Mouse (Mus musculus): Measurements from ENCODE around the gene Slc51a.

The Slc51a gene

DNA sequence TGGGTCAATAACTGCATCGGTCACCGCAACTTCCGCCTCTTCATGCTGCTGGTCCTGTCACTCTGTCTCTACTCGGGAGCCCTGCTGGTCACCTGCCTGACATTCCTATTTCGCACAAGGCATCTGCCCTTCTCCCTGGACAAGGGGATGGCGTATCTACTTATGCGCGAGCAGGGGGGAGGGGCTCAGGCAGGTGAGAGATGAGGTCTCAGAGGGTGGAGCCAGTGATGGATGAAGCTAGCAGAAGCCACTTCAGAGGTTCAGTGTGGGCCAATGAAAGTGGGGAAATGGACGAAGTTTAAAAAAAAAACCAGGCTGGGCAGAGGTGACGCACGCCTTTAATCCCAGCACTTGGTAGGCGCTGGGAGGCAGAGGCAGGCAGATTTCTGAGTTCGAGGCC, 11.3 kb upstream of the Slc51a start:
- ChIA-PET CTCF (interaction anchor here (0.6 to 1.9 kb wide), 41 partner anchors 10 to 383 kb away, joined by 3 to 14 read pairs (median 4); partner anchors contain the start of genes Slc51a (in 1 of the 4) and Tfrc (in 1 of the 4)), POLR2A (interaction anchor here (0.5 to 3.0 kb wide), 30 partner anchors 10 to 686 kb away, joined by 3 to 14 read pairs (median 4); partner anchors contain the start of genes Slc51a (in 3 of the 4), Tfrc (in 3 of the 4), Osbpl11 (in 1 of the 4) and Senp5 (in 1 of the 4))

DNA sequence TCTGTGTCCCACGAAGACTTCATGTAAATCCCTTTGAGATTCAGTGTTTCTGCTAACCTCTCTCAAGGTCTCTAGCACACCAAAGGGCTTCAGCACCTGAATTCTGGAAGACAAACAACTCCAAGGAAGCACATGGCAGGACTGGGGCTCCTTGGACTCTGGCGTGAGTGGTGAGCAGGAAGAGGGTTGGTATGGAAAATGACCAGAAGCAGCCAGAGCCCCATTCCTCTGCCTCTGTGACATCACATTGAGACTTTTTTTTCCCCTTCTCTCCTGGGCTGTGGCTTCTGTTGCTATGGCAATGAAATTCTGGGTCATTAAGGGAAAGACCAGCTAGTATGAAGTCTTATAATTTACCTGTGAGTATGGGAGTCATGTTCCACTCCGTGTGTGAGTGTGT, 8.3 kb upstream of the Slc51a start, which contains the start of gene Zdhhc19:
TSS of gene Zdhhc19 (plus strand) at position 301 of the 400 bp plus-strand sequence.
- POLR2A ChIA-PET, result interaction anchor here in 2 of 4 experiments (0.6 to 2.3 kb wide), 5 partner anchors 11 to 616 kb away, joined by 4 to 10 read pairs (median 4); no protein-coding TSS in a partner anchor
- CTCF ChIA-PET, result no interaction called here

GRCm38 (mm10) chr16:32494371-32494770, 6.7 kb upstream of the Slc51a start:
- CTCF ChIA-PET, result interaction anchor here in 1 of 4 experiments (1.4 kb wide), 1 partner anchor 9 kb away, joined by 3 read pairs; no protein-coding TSS in a partner anchor
- POLR2A ChIA-PET, result interaction anchor here in 1 of 4 experiments (0.9 kb wide), 1 partner anchor 162 kb away, joined by 3 read pairs; no protein-coding TSS in a partner anchor

DNA sequence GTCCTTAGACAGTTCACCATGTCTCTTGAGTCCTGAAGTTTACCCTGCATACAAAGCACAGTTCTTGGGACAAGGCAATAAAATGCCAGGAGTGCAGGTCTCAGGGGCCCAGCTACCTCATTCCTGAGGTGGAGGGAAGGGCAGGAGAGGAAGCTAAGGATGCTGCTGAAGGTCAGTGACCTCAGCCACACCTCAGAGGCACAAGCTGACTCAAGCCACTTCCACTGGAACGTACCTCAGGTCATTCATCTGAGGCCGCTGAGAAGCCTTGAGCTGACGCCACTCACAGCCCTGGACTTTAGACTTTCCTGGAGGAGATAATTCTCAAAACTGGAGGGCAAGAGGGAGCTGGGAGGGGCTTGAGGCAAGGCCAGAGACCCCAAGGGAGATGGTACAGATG, 1.3 kb upstream of the Slc51a start:
- CTCF ChIA-PET, result interaction anchor here in 1 of 4 experiments (1.1 kb wide), 1 partner anchor 193 kb away, joined by 3 read pairs; no protein-coding TSS in a partner anchor
- POLR2A ChIA-PET, result interaction anchor here in 2 of 4 experiments (0.6 to 1.0 kb wide), 4 partner anchors 19 to 209 kb away, joined by 3 to 7 read pairs (median 3); no protein-coding TSS in a partner anchor

DNA sequence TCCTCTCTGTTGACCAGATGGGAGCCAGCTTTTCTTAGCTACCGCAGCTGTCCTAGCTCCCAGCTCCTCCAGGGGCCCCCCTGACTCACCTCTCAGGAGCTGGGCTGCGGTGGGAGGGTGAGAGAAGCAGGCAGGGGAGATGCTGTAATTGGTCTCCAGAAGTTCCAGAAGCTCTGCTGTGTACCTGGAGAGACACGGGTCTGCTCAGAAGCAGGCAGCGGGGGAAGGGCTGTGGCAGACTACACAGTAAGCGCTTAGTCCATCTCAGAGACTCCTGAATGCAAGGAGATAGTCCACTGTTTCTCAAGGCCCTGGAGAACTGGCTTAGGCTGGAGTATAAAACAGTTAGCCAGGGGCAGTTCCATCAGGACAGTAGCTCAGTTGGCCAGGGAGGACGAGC, 1.6 kb downstream of the Slc51a start:
- ChIA-PET CTCF (interaction anchor here in 1 of 4 experiments (1.6 kb wide), 1 partner anchor 14 kb away, joined by 4 read pairs; no protein-coding TSS in a partner anchor), POLR2A (interaction anchor here in 2 of 4 experiments (1.1 to 2.8 kb wide), 6 partner anchors 11 to 123 kb away, joined by 4 to 10 read pairs (median 10); partner anchors contain the start of genes Tfrc (in 1 of the 2) and Zdhhc19 (in 1 of the 2))

GRCm38 (mm10) chr16:32485209-32485608, 2.5 kb downstream of the Slc51a start:
- CTCF ChIA-PET, result interaction anchor here in 2 of 4 experiments (1.1 to 1.5 kb wide), 3 partner anchors 9 to 15 kb away, joined by 3 to 14 read pairs (median 3); no protein-coding TSS in a partner anchor

DNA sequence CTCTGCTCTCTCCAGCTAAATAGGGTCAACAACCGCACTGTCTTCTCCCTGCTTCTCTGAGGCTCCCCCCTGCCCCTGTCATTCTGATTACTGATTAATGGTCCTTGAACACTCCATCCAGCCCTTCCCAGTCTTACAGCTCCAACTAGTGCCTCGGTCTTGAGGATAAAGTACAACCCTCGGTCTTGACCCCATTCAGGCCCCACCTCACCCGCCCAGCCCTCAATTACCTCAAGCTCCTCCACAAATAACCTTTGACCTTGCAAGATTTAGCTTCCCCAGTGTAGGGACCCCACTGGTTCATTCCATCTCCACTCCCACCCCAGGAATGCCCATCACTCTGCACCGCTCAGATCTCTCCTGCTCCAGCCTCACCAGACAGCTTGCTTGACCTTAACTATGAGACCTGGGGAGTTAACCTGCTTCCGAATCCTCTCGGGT, 3.2 kb downstream of the Slc51a start:
- CTCF ChIA-PET, result interaction anchor here in 3 of 4 experiments (0.6 to 1.5 kb wide), 8 partner anchors 10 to 329 kb away, joined by 3 to 14 read pairs (median 4); no protein-coding TSS in a partner anchor
- POLR2A ChIA-PET, result interaction anchor here in 3 of 4 experiments (0.6 to 2.8 kb wide), 21 partner anchors 11 to 606 kb away, joined by 3 to 10 read pairs (median 3); partner anchors contain the start of genes Meltf (in 1 of the 3), Tctex1d2 (in 1 of the 3), Tfrc (in 1 of the 3) and Zdhhc19 (in 1 of the 3)

More at GRCm38 (mm10) chr16:32485209-32485608, 2.5 kb downstream of the Slc51a start:
- POLR2A ChIA-PET, result interaction anchor here in 3 of 4 experiments (1.0 to 2.8 kb wide), 12 partner anchors 10 to 407 kb away, joined by 3 to 10 read pairs (median 4); partner anchors contain the start of genes Tfrc (in 1 of the 3) and Zdhhc19 (in 1 of the 3)

- ChIA-PET CTCF (no interaction called here), POLR2A (interaction anchor here in 1 of 4 experiments (1.5 kb wide), 1 partner anchor 16 kb away, joined by 4 read pairs; the partner anchor contains the start of gene Zdhhc19)
These were observed 8.3 kb downstream of the Slc51a start for GRCm38 (mm10) chr16:32479415-32479814.

- POLR2A ChIA-PET, result interaction anchor here in 2 of 4 experiments (0.8 to 1.2 kb wide), 3 partner anchors 20 to 132 kb away, joined by 3 to 4 read pairs (median 4); partner anchors contain the start of gene Tfrc (in 1 of the 2)
- CTCF ChIA-PET, result interaction anchor here in 1 of 4 experiments (1.0 kb wide), 1 partner anchor 338 kb away, joined by 3 read pairs; no protein-coding TSS in a partner anchor
These were observed 10.4 kb downstream of the Slc51a start for GRCm38 (mm10) chr16:32477315-32477714.

DNA sequence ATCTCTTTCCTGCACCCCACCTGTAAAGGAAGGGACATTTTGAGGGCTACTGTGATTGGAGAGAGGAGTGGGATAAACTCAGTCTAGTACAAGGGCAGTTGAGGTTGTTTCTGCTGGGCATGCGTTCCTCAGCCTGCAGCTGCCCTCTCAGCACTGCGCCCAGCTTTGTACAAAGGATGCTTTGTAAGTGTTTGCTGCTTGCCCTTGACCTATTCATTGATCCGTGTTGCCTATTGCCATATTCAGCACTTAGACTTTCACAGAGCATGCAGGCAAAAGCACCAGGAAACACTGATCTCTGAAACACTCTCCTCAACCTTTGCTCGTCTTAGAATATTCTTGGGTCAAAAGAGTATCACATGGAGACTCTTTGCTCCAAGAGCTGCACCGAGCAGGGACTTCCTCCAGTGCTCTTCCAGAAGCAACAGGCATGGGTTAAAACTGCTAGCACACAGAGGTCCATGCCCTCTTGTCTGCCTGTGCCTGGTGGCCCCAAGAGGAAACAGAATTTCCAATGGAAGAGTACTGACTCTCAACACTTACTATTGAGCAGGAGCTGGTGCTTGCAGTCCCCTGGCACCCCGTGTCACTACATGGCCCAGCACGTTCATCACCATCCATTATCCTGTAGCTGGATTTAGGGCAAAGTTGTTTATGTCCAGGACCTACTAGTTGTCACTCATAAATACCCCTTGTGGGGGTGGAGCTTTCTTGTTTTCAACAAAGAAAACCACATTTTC, 15.2 kb downstream of the Slc51a start:
- CTCF ChIA-PET, result no interaction called here
- POLR2A ChIA-PET, result interaction anchor here in 3 of 4 experiments (0.5 to 2.8 kb wide), 6 partner anchors 12 to 139 kb away, joined by 3 to 10 read pairs (median 3); no protein-coding TSS in a partner anchor

- ChIA-PET POLR2A (interaction anchor here in 2 of 4 experiments (0.5 to 0.6 kb wide), 2 partner anchors 108 to 302 kb away, joined by 3 to 5 read pairs; no protein-coding TSS in a partner anchor), CTCF (interaction anchor here in 1 of 4 experiments (0.6 kb wide), 1 partner anchor 224 kb away, joined by 3 read pairs; no protein-coding TSS in a partner anchor)
These were observed 18.1 kb downstream of the Slc51a start for GRCm38 (mm10) chr16:32469404-32470105.

DNA sequence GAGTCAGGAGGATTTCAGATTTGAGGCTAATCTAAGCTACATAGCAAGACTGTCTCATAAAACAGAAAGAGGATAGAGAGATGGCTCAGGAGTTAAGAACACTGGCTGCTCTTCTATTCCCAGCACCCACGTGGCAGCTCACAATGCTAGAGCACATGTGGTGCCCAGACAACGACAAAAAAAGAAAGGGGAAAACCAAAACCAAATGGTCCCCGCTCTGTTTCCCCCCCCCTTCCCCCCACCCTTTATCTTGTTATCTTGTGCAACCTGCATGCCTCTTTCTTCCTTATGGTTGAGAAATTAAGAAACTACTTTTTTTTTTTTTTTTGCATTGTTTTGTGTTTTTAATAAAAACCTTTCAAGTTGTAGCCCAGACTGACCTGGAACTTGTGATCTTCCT, 19.2 kb downstream of the Slc51a start:
- POLR2A ChIA-PET, result no interaction called here
- CTCF ChIA-PET, result no interaction called here

- ChIA-PET CTCF (interaction anchor here in 2 of 4 experiments (0.6 to 0.7 kb wide), 3 partner anchors 12 to 187 kb away, joined by 3 to 9 read pairs (median 4); no protein-coding TSS in a partner anchor), POLR2A (interaction anchor here in 2 of 4 experiments (0.7 to 1.0 kb wide), 4 partner anchors 20 to 143 kb away, joined by 3 read pairs; partner anchors contain the start of gene Tctex1d2 (in 1 of the 2))
These were observed 22.8 kb downstream of the Slc51a start for GRCm38 (mm10) chr16:32464908-32465307.

GRCm38 (mm10) chr16:32463426-32463825, 24.3 kb downstream of the Slc51a start:
- ChIA-PET POLR2A (interaction anchor here in 2 of 4 experiments (0.5 to 1.0 kb wide), 3 partner anchors 33 to 158 kb away, joined by 3 to 6 read pairs (median 4); partner anchors contain the start of gene Pcyt1a (in 1 of the 2)), CTCF (interaction anchor here in 1 of 4 experiments (1.4 kb wide), 1 partner anchor 36 kb away, joined by 5 read pairs; no protein-coding TSS in a partner anchor)

- CTCF ChIA-PET, result interaction anchor here in 2 of 4 experiments (1.4 kb wide), 2 partner anchors 37 kb away, joined by 3 to 5 read pairs; no protein-coding TSS in a partner anchor
- POLR2A ChIA-PET, result interaction anchor here in 1 of 4 experiments (0.6 to 1.0 kb wide), 2 partner anchors 37 to 159 kb away, joined by 3 to 4 read pairs; no protein-coding TSS in a partner anchor
These were observed 24.7 kb downstream of the Slc51a start for GRCm38 (mm10) chr16:32462950-32463349.

- POLR2A ChIA-PET, result no interaction called here
- CTCF ChIA-PET, result interaction anchor here in 1 of 4 experiments (1.4 kb wide), 1 partner anchor 38 kb away, joined by 3 read pairs; no protein-coding TSS in a partner anchor
These were observed 26.0 kb downstream of the Slc51a start for GRCm38 (mm10) chr16:32461713-32462112.

- ChIA-PET CTCF (no interaction called here), POLR2A (interaction anchor here in 1 of 4 experiments (1.0 kb wide), 1 partner anchor 88 kb away, joined by 3 read pairs; no protein-coding TSS in a partner anchor)
These were observed 27.2 kb downstream of the Slc51a start for GRCm38 (mm10) chr16:32460518-32460917.

All from embryonic stem cell, embryonic (primary cell).